Mouse (Mus musculus): ENCODE data around the gene Erfe.

Erfe gene

DNA sequence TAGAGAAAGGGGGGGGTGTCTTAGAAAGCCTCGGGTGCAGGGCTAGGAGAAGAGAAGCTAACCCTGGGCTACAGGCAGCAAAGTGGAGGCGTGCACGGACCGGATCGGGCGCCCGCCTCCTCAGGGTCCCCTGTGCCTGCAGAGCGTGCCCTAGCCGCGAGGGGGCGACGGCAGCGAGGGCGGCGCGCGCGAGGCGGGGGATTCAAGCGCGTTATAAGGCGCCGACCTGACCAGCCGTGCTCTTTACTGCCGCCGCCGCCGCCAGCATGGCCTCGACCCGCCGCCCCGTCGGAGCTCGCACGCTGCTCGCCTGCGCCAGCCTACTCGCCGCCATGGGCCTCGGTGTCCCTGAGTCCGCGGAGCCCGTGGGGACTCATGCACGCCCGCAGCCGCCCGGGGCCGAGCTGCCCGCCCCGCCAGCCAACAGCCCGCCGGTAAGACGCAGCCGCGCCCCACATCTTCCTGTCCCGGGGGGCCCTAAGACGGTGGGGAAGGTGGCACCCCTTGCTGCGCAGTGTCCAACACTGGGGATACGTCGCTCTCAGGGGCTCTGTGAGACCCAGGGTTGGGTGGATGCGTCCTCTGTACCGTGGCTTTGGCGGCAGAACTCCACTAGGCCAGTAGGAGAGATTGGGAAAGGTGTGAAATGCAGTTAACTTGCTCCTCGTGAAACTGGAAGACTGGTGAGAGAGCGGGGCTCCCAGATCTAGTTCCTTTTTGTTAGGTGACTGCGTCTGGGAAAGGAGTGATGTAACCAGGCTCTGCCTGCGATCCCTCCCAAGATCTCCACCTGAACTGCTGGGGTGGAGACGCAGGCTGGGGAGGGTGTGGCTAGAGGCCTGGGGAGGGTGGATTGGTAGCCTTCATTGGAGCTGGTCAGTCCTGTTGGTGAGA is at the start of gene Erfe:
Erfe (plus strand) TSS at position 216 of the 894 bp plus-strand sequence.
- DNase-seq (ENCODE audit: low spot score): no peak

DNA sequence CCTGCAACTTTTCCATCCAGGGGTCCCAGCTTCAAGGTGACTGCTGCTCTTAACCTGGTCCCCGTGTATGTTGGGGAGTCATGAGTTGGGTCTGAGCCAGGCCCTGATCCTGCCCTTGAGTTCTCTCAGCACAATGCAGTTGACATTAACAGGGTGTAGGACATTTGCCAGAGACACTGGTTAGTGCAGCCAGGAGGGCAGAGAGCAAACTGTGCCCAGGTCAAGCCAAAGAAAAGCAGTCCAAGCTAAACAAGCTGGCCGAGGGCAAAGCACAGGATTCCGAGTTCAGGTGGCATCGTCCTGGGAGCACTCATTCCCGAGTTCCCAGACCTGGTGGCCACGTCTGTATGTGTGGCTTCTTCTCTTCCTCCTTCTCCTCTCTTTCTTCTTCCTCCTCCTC is 48.6 kb upstream of the Erfe start:
- DNase-seq (ENCODE audit: low spot score): no peak

DNA sequence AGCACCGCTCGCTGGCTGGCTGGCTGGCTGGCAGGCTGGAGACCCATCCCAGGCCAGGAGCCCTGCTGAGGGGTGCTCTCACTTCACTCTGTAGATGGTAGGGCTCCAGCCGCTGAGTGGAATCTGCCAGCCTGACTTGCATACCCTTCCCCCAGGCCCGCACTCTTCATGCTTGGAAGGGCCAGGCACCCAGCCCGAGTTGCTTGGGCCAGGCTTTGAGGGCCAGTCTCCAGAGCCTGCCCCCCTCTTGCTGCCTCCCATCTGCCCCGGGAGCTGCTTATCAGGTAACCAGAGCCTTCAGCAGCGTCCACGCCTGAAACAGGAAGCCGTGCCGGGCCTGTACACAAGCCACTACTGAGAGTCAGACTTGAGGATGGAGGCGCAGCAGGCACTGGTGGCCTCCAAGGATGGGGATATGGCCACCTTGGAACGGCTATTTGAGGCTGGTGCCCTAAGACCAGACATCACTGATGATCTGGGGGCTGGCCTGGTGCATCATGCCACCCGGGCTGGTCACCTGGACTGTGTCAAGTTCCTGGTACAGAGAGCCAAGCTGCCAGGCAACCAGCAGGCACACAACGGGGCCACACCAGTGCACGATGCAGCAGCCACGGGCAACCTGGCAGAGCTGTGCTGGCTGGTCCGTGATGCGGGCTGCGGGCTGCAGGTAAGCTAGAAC is 44.3 kb upstream of the Erfe start, which contains the start of gene Espnl:
Espnl (plus strand) TSS at position 316 of the 679 bp plus-strand sequence.
- no peak for DNase-seq (ENCODE audit: low spot score)

DNA sequence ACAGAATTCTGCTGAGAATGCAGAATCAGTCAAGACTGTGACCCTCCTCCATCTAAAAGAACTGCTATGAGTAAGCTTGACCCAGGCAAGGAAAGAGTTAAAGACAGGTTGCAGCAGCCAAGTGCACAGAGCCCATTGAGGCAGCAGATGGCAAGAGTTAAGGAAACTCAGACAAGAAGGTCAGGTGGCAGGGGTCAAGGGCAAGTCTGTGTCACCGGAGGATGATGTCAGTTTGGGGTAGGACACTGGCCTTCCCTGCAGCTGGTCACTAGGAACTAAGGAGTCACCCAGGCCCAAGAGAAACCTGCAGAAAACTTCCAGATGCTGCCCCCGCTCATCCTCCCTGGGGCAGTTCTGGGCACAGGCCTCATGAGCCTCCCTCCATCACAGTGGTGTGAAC is 41.6 kb upstream of the Erfe start:
- no peak for DNase-seq (ENCODE audit: low spot score)

DNA sequence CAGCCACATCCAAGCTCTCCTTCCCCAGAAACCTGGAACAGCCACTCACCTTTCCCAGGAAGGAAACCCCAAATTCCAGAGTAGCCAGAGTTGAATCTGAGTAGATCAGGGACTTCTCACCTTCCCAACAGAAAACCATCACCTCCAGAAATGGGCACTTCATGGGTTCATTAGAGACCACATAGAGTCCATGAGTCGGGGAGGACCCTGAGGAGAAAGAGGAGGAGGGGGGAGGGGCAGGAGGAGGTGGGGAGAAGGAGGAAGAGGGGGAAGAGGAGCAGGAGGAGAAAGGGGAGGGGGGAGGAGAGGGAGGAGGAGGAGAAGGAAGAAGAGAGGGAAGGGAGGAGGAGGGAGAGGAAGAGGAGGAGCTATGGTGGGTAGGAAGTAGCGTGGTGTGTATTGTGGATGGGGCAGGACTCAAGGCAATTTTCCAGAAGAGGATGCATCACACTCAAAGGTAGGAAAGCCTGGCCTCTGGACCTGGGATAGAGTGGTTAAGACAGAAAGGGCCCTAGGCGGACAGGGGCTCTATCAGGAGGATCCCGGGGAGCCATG is 40.7 kb upstream of the Erfe start:
- DNase-seq (ENCODE audit: low spot score): no peak

DNA sequence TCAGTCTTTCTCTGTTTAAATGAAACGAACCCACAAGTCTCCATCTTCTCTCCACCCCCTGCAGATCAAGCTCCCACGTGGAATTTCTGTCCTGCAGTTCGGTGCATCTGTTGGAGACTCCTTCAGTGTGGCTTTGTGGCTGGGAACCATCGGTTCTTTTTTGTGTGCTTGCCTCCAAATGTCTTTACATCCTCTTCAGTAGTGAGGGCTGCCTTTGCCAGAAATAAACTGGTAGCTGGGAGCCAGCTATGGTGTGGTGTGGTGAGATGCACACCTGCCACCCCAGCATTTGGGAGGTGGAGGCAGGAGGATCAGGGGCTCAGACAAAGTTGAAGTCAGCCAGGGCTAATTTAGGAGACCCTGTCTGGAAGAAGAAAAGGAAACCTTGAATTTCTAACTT is 34.1 kb upstream of the Erfe start:
- no peak for DNase-seq (ENCODE audit: low spot score)

- no peak for DNase-seq (ENCODE audit: low spot score)
These were observed 32.6 kb upstream of the Erfe start for GRCm38 (mm10) chr1:91333582-91333981.

GRCm38 (mm10) chr1:91337355-91337754 is 28.9 kb upstream of the Erfe start:
- DNase-seq (ENCODE audit: low spot score): no peak

DNA sequence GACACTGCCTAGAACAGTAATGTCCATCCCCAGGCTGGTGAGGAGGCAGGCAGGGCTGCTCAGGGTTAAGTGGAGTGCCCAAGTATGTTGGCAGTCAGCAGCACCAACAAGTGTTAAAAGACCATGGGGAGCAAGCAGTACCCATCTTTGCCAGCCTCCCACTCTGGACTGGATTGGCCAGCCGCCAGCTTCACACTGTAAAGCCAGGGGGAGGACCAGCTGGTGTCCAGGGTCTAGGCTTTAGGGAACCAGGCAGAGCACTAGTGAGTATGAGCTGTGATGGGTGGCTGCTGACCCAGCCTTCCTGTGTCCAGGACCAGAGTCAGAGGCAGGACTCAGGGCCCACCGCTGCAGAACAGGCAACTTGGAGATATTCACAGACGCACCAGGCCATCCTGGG is 22.2 kb upstream of the Erfe start:
- no peak for DNase-seq (ENCODE audit: low spot score)

DNA sequence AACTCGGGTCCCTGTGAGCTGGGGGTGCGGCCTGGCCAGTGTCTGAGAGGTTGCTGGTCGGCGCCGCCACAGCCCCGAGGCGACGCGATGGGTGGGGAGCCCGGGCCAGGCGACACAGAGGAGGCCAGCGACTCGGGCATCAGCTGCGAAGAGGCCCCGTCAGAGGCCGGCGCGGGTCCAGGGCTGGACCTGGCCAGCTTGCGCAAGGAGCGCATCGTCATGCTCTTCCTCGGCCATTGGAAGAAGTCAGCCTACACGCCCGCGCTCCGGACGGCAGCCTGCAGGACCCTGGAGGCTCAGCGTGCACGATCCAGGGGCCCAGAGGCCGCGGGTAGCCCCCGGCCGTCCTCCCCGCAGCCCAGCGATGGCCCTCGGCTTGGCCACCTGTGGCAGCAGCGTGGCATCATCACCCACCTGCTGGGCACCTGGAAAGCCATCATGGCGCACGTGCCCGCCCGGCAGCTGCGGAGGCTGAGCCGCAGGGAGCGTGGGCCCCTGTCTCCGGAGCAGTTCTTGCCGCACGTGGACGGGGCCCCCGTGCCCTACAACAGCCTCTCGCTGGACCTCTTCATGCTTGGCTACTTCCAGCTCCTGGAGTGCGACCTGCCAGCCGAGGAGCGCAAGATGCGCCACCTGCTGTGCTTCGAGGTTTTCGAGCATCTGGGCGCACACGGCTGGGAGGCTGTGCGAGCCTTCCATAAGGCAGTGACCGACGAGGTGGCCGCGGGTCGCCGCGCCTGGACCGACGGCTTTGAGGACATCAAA is 21.1 kb upstream of the Erfe start:
- DNase-seq (ENCODE audit: low spot score): no peak

DNA sequence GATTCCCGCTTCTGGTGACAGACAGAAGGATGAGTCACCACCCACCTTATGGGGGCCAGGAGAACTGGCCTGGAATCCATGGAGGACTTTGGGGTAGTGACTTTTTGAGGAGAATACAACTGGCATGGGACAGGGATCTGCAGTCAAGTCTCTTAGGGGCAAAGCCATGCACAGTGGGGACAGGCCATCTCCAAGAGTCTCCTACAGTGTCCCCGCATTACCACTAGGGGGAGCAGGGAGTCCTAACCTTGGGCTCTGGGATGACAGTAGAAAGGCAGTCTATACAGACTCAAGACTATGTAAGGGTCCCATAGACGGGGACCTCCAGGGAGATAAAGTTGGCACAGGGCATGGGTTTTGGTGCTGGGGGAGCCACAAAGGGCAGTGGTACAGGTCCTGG is 19.3 kb upstream of the Erfe start:
- peak; percentile 41 for DNase-seq (ENCODE audit: low spot score)

DNA sequence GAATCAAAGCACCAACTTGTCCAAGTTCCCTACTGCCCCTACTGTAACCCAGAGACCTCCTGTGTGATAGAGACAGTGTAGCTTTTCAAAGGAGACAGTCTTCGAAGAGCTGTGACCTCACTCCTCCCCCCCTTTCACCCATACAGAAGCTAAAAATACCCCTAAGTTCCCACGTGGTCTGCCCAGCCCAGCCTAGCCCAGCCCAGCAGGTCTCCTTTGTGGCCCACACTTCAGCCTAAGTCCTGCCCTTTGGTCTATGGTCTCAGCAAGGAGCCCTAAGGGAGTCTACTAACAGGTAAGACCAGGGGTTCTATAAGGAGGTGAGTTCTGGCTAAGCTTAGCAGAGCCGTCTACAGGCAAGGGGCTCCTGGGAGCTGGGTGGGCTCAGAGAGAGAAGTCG is 15.4 kb upstream of the Erfe start, which contains the start of gene Klhl30:
Klhl30 (plus strand) TSS at position 176 of the 400 bp plus-strand sequence.
- no peak for DNase-seq (ENCODE audit: low spot score)

DNA sequence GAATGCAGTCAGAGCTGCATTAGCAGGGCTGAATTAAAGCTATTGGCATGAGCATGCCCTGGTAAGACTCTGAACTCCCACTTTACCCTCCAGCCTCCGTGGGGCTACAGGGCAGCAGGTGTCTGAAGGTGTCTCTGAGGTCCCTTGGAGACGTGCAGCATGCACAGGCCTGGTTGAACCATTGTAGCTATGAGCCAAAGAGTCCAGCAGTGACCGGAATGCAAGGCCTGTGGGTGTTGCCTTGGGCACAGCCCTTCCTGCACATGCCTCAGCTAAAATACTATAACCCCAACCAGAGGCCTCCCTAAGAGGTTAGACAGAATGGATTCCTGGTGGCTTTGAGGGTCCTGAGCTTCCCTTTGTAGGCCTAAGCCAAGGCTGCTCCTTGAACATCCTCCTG is 15.0 kb upstream of the Erfe start:
- no peak for DNase-seq (ENCODE audit: low spot score)

DNA sequence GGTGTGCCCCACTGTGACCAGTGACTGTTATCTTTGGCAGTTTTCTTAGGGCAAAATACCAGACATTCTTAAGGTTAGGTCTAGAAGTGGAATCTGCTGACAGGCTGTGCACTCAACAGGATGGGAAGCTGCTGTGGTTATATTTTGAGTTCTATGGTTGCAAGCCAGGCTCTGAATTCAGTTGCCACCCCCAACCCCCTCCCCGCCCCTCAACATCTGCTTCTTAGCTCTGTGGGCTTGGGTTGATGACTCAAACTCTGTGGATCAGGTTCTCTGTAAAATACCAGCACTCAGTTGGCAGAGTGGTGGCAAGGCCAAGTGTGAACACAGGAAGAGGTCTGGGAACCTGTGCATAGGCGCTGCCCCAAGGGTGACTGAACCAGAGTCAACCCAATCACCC is 14.0 kb upstream of the Erfe start:
- DNase-seq (ENCODE audit: low spot score): no peak

DNA sequence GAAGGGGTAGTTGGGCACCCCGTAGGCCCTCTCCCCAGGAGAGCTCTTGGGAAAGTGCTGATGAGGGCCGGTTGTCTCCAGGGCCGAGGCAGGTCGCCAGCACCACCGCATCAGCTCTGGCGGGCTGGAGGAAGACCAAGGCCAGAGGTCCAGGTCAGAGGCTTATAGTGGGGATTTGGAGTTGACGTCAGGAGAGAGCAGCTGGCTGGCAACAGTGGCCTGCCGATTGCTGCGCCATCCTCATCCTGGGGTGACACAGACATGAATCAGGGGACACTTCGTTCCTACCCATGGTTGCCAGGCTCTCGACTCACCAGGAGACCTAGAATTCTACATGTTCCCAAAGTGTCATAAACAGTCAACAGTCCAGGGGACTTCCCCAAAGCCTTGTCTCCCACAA is 10.1 kb upstream of the Erfe start:
- DNase-seq (ENCODE audit: low spot score): no peak

DNA sequence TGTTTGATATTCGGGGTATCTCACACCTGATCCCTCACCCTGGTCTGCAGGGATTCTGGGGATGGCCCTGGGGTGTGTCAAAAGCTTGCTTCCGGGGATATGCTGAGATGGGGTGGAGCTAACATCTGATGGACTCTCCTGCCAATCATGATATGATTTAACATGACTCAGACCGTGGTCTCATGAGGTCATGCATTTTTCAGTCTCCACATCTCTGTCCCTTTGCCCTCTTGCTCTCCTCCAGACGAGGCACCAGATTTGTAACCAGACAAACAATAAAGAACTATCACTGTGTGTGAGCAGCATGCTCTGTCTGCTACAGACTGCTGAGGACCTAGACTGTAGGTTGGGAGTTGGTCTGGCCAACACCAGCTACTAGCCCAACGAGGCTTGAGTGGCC is 4.1 kb upstream of the Erfe start:
- DNase-seq (ENCODE audit: low spot score): no peak

- no peak for DNase-seq (ENCODE audit: low spot score)
These were observed 1.2 kb upstream of the Erfe start for GRCm38 (mm10) chr1:91364822-91365644.

GRCm38 (mm10) chr1:91365816-91366214 is 415 bp upstream of the Erfe start:
- DNase-seq (ENCODE audit: low spot score): no peak

DNA sequence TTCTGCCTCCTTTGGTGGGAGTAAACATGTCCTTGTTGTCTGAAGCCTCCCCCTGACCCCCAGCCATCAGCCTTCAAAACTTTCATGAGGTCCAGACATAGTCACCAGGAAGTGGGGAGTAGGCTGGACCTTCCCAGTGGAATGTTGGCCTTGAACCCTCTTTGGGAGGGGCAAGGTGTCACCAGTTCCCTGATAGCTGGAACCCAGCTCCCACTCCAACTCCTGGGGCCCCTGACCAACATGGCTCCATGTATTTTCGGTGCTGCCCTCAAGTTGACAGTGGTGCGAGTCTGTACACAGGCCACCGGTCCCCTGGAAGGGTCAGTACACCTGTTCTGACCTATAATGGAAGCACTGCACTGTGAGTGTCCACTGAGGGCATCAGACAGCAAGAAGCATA is 1.1 kb downstream of the Erfe start:
- DNase-seq (ENCODE audit: low spot score): no peak

DNA sequence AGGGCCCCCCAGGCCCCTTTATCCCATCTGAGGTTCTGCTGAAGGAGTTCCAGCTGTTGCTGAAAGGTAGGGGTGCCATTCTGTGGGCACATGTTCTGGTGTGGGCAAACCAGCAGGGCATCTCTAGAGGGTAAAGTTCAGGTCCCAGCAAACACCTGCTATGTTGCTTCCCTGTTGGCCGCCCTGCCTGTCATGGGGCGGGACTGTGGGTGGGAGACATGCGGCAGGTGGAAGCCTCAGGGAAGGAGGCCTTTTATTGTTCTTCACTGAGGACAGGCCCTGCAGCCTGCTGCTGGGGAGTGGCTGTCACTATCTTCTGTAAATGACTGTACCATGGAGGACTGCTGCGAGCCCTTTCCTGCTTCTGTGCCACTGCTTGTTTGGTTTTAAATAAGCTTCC is 3.2 kb downstream of the Erfe start:
- DNase-seq (ENCODE audit: low spot score): no peak

GRCm38 (mm10) chr1:91370055-91370454 is 3.8 kb downstream of the Erfe start:
- no peak for DNase-seq (ENCODE audit: low spot score)

All from layer of hippocampus, adult 9-10 months (tissue).